Mouse (Mus musculus): ENCODE measurements at regions not wholly inside any gene's neighbourhood (a gene's known extent, or its start where the extent isn't known, plus 50 kb on each side); places are given as distances from the start of the nearest gene placed in this dataset.

DNA sequence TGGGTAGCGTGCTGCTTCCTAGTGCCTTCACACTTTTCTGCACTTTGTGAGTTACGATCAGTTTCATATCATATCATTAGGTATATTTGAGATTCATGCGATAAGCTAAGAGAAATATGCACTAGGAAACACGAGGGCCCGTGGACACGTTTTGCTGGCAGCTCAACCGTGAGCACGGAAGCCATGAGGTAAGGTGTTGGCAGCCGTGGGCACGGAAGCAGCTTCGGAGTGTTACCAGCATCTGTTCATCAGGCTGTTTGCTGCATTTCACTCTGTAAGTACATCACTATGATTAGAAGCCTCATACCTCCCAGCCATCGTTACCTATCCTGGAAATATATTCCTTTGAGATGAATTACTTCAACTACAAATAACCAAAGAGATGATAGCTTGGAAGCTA lies 489.2 kb downstream of the Slc16a7 start:
- TF ChIP-seq MXI1 (IDR thresholded peaks at IDR 0.05; ENCODE audit: low read depth, low read length) (no peak), CTCF (conservative IDR thresholded peaks at IDR 0.05 in 1 of 2, IDR thresholded peaks at IDR 0.05 in 1 of 2; ENCODE audit: low read depth in 2 of 2, low read length in 2 of 2) (no peak), HCFC1 (IDR thresholded peaks at IDR 0.05; ENCODE audit: low read depth, low read length) (no peak), POLR2AphosphoS2 (IDR thresholded peaks at IDR 0.05; ENCODE audit: low read depth, low read length) (no peak), NELFE (IDR thresholded peaks at IDR 0.05; ENCODE audit: low read depth, low read length) (no peak)
